Mouse (Mus musculus) embryonic facial prominence, embryonic 12.5 days (tissue): Measurements from ENCODE around the gene Olfr520. TPM values are rescaled to one million over a fixed set of nuclear protein-coding genes. Genes with fewer than 3 reads are reported as not detected.

ENCODE experiments used
- ATAC-seq: fragments of 200-750 bp; cut with Nextera tagmentation; 2 replicates; pipeline ENCODE4 v1.8.0; 2017; ENCODE audit not compliant: insufficient number of reproducible peaks, insufficient read depth, low FRiP score, low TSS enrichment
- H3K27ac ChIP-seq: fragments of 300-500 bp; sonication (generic); 2 replicates; pipeline ENCODE4 v1.5.1; 2016; ENCODE audit warnings: mild to moderate bottlenecking
- H3K27me3 ChIP-seq: fragments of 300-500 bp; sonication (generic); 2 replicates; pipeline ENCODE4 v1.6.1; 2016; ENCODE audit warnings: mild to moderate bottlenecking, moderate library complexity
- H3K36me3 ChIP-seq: fragments of 300-500 bp; sonication (generic); 2 replicates; pipeline ENCODE4 v1.6.1; 2016; ENCODE audit warnings: mild to moderate bottlenecking
- H3K4me1 ChIP-seq: fragments of 300-500 bp; sonication (generic); 2 replicates; pipeline ENCODE4 v1.6.1; 2016
- H3K4me2 ChIP-seq: fragments of 300-500 bp; sonication (generic); replicated peaks from 2 replicates; pipeline ENCODE4 v1.6.1; 2016; ENCODE audit warnings: mild to moderate bottlenecking, moderate library complexity
- H3K4me3 ChIP-seq: fragments of 300-500 bp; sonication (generic); 2 replicates; pipeline ENCODE4 v1.5.1; 2016; ENCODE audit warnings: mild to moderate bottlenecking
- H3K9ac ChIP-seq: fragments of 300-500 bp; sonication (generic); 2 replicates; pipeline ENCODE4 v1.6.1; 2016; ENCODE audit warnings: mild to moderate bottlenecking, moderate library complexity
- H3K9me3 ChIP-seq: fragments of 300-500 bp; sonication (generic); 2 replicates; pipeline ENCODE4 v1.6.1; 2016; ENCODE audit warnings: mild to moderate bottlenecking, moderate library complexity
- WGBS: fragments of 180-500 bp; shearing (Covaris S2); methylation state at CpG from one replicate; pipeline ENCODE4 v1.1.7; 2016; 5-methylcytosine and 5-hydroxymethylcytosine counted together
- polyA plus RNA-seq: library from polyadenylated mRNA; unstranded; fragments of >200 nt; fragmentation: Nextera tagmentation; extraction: Ambion mirVana; gene quantifications from 2 replicates; pipeline ENCODE4 v1.2.1, GENCODE M21; 2016

Olfr520 gene
- polyA plus RNA-seq, 1 experiment from 2014 or later, result not detected

DNA sequence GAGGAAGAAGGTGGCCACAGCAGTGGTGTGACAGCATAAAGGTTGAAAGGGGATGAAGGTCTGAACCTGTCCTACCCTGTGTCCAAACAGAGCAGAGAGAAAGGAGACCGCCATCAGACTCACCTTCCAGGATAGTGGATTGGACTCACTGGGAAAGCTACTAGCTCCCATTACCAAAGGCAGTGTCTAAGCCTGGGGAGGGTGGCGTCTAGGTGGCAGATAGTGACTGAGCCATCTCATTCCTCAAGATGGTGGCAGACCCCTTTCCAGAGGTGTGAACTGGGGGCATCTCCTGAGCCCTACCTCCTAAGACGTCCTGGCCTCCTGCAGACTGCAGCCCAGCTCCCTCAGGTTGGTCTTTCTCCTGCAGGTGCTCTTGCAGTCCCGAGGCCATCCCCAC lies 29.4 kb upstream of the Olfr520 start:
- no peaks in the 10 kb centered on the region for H3K36me3 ChIP-seq

DNA sequence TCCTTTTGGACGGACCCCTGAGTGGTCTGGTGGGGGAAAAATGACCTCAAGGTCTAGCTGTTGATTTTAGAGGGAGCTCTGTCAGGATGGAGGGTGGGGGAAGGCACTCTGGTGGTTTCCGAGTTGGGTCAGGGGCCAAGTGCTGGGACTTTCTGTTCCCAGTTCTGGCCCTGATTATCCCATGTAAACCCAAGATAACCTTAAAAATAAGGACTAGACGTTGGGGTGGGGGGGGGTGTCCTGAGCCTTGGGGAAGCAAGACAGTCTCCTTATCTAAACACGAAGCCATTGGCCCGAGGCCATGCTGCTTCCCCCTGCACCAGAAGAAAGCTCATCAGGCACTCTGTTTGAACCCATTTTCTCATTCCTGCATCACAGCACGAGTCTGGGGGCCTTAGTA lies 27.9 kb upstream of the Olfr520 start:
- Histone ChIP-seq H3K9me3 (no peaks in the 10 kb centered on the region), H3K4me2 (no peak overlapping the region), H3K27ac (no peak overlapping the region), H3K4me3 (no peak overlapping the region), H3K4me1 (peaks cover 7% of the 10 kb centered on the region; the same call in 1 of the 2 replicates), H3K9ac (no peak overlapping the region), H3K27me3 (no peaks in the 10 kb centered on the region), H3K36me3 (no peaks in the 10 kb centered on the region)
- 26% methylated on average over 6 of the region's 6 CpGs for WGBS
- no peak for ATAC-seq

More for the DNA sequence above, 29.4 kb upstream of the Olfr520 start:
- no peak overlapping the region for H3K4me3 ChIP-seq
- H3K27me3 ChIP-seq, result no peaks in the 10 kb centered on the region
- ATAC-seq, result no peak
- H3K9ac ChIP-seq, result no peak overlapping the region
- no peak overlapping the region for H3K27ac ChIP-seq
- 81% methylated on average over 4 of the region's 4 CpGs for WGBS
- no peak overlapping the region for H3K4me2 ChIP-seq
- H3K4me1 ChIP-seq, result peaks cover 6% of the 10 kb centered on the region; the same call in 1 of the 2 replicates
- no peaks in the 10 kb centered on the region for H3K9me3 ChIP-seq

DNA sequence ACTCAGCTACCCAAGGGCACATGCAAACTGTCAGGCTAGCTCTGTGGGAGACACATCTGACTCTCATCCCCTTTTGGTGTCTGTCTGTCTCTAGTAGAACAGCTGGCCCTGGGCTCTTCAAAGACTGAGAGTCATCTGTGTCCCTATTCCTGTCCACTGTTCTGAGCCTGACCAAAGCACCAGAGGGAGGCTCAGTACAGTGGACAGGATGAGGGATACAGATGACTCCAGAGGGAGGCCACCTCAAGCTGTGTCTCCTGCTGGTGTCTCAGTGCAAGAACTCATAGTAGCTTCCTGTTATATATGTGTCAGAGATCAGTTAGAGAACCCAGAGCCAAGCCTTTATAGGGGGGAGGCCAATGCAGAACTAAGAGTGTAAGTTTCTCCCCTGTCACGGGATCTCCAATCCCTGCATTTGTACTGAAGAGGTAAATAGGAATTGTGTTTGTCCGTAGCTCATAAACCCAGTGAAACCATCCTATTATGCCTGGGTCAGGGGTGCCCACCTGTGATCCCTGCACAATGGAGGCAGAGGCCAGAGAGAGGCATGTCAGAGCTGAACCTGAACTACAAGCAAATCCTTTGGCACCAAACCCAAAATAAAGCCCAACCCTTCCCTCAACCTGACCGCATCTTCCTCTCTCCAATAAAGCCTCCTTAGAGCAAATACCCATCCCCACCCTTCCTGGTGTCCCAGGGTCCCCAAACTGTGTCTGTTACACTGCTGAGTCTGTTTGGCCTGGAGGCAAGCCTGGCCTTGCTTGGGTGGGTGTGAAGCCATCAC lies 25.1 kb upstream of the Olfr520 start:
- 0 out of 2 replicates have a peak, but pooled peaks cover 3% of the 10 kb centered on the region for H3K4me1 ChIP-seq
- ATAC-seq, result no peak
- H3K9ac ChIP-seq, result no peak overlapping the region
- no peaks in the 10 kb centered on the region for H3K9me3 ChIP-seq
- H3K27me3 ChIP-seq, result no peaks in the 10 kb centered on the region
- WGBS, result 75% methylated on average over 3 of the region's 3 CpGs
- H3K4me2 ChIP-seq, result no peak overlapping the region
- no peaks in the 10 kb centered on the region for H3K36me3 ChIP-seq
- H3K4me3 ChIP-seq, result no peak overlapping the region
- no peak overlapping the region for H3K27ac ChIP-seq

DNA sequence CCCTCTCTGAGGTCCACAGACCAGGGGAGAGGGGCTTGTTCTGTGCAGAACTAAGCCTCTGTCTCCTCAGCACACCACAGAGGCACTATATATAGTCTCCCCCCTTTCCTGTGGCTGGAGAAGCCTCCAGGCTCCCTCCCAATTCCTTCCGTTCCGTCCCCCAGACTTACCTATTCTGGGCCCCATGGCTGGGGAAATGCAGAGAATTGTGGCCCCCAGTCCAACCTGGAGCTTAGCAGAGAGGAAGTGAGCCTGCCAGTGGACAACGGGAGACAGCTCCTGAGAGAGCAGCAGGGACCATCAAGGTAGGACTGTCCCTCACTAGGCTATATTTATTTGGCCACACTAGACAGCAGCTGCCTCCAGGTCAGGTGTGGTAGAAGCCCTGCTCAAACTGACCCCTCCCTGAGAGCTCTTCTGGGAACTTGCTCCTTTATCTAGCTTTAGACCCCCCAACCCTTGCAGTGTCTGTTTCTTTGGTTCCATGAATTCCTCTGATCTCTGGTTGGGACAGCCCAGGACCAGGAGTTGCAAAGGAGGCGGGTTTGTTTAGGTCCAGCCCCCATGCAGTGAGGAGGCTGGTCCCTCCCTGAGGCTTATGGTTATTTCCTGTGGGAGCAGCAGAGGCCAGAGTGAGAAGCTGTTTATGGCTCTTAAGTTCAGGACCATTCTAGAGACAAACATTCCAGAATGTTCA lies 23.6 kb upstream of the Olfr520 start:
- no peak for ATAC-seq
- Histone ChIP-seq H3K9ac (no peak overlapping the region), H3K4me1 (0 out of 2 replicates have a peak, but pooled peaks cover 3% of the 10 kb centered on the region), H3K4me2 (no peak overlapping the region), H3K27ac (no peak overlapping the region), H3K36me3 (no peaks in the 10 kb centered on the region), H3K4me3 (no peak overlapping the region), H3K27me3 (no peaks in the 10 kb centered on the region), H3K9me3 (no peaks in the 10 kb centered on the region)
- WGBS, result 67% methylated on average over 4 of the region's 4 CpGs

DNA sequence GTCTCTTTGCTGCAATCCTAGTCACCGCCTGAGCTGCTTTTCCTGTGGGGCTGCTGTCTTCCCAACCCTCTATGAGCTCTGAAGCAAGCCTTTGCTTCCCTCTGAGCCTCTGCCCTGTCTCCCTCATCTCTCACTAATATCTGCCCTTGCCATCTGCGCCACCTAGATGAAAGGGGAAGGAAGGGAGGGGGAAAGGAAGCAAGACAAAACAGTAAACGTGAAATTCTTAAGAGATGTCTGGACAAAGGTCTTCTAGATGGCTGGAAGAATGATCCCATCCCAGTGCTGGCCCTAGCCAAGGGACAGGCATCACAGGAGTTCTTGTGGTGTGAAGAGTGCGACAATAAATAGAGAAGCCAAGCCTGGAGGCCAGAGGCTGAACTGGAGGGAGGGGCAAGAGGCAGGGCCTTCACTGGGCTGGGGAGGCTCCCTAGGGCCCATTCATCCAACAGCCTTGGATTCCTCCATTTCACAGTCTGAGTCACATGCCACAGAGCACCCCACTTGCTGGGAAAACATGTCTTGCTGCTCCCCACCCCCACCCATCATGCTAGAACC lies 23.0 kb upstream of the Olfr520 start:
- H3K4me3 ChIP-seq, result no peak overlapping the region
- no peak overlapping the region for H3K4me2 ChIP-seq
- WGBS, result 39% methylated on average over 4 of the region's 4 CpGs
- no peaks in the 10 kb centered on the region for H3K27me3 ChIP-seq
- no peak for ATAC-seq
- H3K27ac ChIP-seq, result no peak overlapping the region
- H3K9ac ChIP-seq, result no peak overlapping the region
- H3K36me3 ChIP-seq, result no peaks in the 10 kb centered on the region
- 0 out of 2 replicates have a peak, but pooled peaks cover 3% of the 10 kb centered on the region for H3K4me1 ChIP-seq
- no peaks in the 10 kb centered on the region for H3K9me3 ChIP-seq

DNA sequence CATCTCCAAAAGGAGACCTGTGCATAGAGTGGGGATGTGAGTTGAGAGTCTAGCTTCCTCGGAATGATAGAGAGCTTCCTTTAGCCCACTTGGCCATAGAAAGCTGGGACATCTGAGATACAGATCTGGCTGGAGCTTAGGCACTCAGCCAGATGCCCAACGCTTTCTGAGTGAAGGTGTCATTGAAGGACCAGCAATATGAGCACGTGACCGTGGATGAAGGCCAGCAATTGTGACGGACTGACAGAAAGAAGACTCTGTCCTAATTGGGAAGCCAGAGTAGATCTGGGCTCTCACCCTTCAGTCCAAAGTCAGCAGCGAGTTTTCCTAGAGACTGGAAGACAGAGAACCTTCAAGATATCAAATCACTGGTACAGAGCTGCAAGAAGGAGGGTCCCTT lies 22.4 kb upstream of the Olfr520 start:
- Histone ChIP-seq H3K27me3 (no peaks in the 10 kb centered on the region; the same call in 1 of the 2 replicates), H3K4me1 (0 out of 2 replicates have a peak, but pooled peaks cover 3% of the 10 kb centered on the region), H3K9ac (no peak overlapping the region), H3K36me3 (no peaks in the 10 kb centered on the region), H3K27ac (no peak overlapping the region), H3K9me3 (no peaks in the 10 kb centered on the region), H3K4me3 (no peak overlapping the region), H3K4me2 (no peak overlapping the region)
- 90% methylated on average over 6 of the region's 6 CpGs for WGBS
- no peak for ATAC-seq

DNA sequence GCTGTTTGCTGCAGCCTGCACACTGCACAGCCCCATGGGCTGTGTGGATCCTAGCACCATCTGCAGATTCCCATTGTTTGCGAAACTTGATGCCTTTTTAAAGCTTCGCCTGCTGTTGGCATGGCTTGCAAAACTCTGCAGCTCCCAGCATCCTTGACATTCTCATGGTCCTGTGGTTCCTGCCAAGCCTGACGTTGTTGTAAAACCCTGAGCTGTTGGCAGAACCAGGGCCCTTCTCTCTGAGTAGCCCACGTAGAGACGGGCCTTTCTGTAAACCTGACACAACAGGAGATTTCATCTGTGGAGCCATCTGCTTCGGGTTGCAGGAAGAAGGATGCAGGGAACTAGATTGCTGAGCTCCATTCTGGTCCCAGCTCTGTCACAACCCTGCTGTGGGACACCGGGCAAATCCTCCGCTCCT lies 21.8 kb upstream of the Olfr520 start:
- H3K9ac ChIP-seq, result no peak overlapping the region
- no peak overlapping the region for H3K4me3 ChIP-seq
- 0 out of 2 replicates have a peak, but pooled peaks cover 3% of the 10 kb centered on the region for H3K4me1 ChIP-seq
- H3K36me3 ChIP-seq, result no peaks in the 10 kb centered on the region
- no peak for ATAC-seq
- H3K4me2 ChIP-seq, result no peak overlapping the region
- H3K27me3 ChIP-seq, result no peaks in the 10 kb centered on the region; the same call in 1 of the 2 replicates
- H3K27ac ChIP-seq, result no peak overlapping the region
- H3K9me3 ChIP-seq, result no peaks in the 10 kb centered on the region
- WGBS, result 62% methylated on average over 8 of the region's 8 CpGs

DNA sequence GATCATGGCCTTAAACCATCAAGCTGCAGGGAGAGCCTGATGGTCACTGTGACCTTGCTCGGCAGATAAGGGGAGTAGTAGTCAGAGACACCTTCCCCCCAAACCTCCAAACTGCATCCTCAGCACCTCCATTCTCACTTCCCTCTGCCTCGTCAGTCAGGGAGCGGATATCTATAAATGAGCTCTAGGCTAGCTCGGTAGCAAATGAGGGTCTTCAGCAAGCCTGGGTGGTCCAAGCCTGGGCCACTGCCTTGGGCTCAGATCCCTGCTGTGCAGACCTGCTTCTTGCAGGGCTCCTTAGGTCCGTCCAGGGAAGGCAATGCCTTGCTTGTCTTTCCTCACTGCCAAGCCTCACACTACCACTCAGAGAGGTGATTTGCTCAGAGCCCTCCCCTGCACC lies 21.3 kb upstream of the Olfr520 start:
- Histone ChIP-seq H3K9ac (no peak overlapping the region), H3K36me3 (no peaks in the 10 kb centered on the region), H3K27ac (no peak overlapping the region), H3K4me3 (no peak overlapping the region), H3K4me1 (0 out of 2 replicates have a peak, but pooled peaks cover 3% of the 10 kb centered on the region), H3K27me3 (no peaks in the 10 kb centered on the region; the same call in 1 of the 2 replicates), H3K4me2 (no peak overlapping the region), H3K9me3 (no peaks in the 10 kb centered on the region)
- WGBS, result 72% methylated on average over 5 of the region's 5 CpGs
- no peak for ATAC-seq

DNA sequence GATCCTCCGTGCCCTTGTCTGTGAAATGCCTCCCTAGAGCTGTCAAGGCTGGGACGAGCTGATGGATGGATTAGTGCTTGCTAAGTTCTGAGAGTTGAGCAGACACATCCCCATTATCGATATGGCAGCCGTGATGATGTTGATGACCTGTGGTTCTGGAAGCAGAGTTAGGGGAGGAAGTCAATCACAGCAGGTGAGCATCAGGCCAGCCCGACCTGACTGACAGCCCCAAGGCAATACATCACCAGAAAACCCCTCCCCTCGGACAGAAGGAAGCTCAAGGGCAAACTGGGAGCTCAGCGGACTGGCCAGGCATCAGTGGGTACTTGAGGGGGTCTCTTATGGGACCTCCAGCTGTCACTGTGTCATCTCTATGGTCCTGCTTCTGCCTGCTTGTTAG lies 20.1 kb upstream of the Olfr520 start:
- no peak for ATAC-seq
- Histone ChIP-seq H3K9ac (no peak overlapping the region), H3K4me1 (0 out of 2 replicates have a peak, but pooled peaks cover 3% of the 10 kb centered on the region), H3K27me3 (no peaks in the 10 kb centered on the region; the same call in 1 of the 2 replicates), H3K9me3 (no peaks in the 10 kb centered on the region), H3K4me2 (no peak overlapping the region), H3K4me3 (no peak overlapping the region), H3K27ac (no peak overlapping the region), H3K36me3 (no peaks in the 10 kb centered on the region)
- WGBS, result 71% methylated on average over 7 of the region's 7 CpGs

DNA sequence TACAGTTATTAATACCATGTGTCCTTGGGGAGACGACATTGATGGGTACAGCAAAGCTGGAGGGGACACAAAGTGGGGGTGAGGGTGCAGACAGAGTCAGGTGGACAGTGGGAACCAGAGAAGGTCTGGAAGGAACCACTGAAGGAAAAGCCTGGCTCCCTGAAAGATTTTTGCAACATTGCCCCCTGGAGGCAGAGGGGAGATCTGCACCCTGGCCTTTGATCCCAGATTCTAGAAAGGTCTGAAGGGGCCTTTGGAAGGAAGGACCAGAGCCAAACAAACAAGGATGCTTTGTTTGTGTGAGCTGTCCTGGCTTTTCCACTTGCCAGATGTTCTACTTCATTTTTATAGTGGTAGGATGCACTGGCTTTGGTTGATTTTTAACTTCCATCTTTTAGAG lies 19.6 kb upstream of the Olfr520 start:
- Histone ChIP-seq H3K9ac (no peak overlapping the region), H3K27ac (no peak overlapping the region), H3K36me3 (no peaks in the 10 kb centered on the region), H3K9me3 (no peaks in the 10 kb centered on the region), H3K4me2 (no peak overlapping the region), H3K27me3 (no peaks in the 10 kb centered on the region; the same call in 1 of the 2 replicates), H3K4me3 (no peak overlapping the region), H3K4me1 (0 out of 2 replicates have a peak, but pooled peaks cover 3% of the 10 kb centered on the region)
- ATAC-seq, result no peak
- WGBS, result 32% methylated on average over 1 of the region's 1 CpGs

DNA sequence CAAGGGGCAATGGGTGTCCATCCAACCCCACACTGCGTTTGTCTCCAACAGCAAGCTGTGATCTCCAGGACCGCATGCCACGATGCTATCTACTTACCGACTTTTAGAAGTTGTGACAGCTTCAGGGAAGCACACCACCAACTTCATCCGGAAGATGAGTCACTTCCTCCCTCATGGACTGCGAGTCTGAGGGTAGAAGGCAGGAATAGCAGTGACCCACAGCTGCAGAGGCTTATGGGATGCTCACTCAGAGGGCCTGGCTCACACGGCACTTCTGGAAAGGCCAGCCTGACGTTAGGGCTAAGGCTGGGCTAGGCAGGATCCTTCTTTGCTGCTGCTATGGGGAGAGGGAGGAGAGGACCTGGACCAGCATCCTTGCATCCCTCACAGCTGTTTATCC lies 18.9 kb upstream of the Olfr520 start, which contains the start of gene Slco2b1:
Gene Slco2b1 (minus strand): TSS at position 175 of the 400 bp plus-strand sequence.
- no peak for ATAC-seq
- H3K4me3 ChIP-seq, result no peak within 1 kb of the TSS
- no peaks in the 10 kb centered on the region for H3K36me3 ChIP-seq
- H3K27ac ChIP-seq, result no peak within 1 kb of the TSS
- WGBS, result 77% methylated on average over 8 of the region's 8 CpGs
- H3K4me1 ChIP-seq, result 0 out of 2 replicates have a peak, but pooled peaks cover 3% of the 10 kb centered on the region
- H3K9ac ChIP-seq, result no peak within 1 kb of the TSS
- H3K9me3 ChIP-seq, result no peaks in the 10 kb centered on the region
- no peaks in the 10 kb centered on the region; the same call in 1 of the 2 replicates for H3K27me3 ChIP-seq
- H3K4me2 ChIP-seq, result no peak within 1 kb of the TSS
